Mouse (Mus musculus) stomach, embryonic 15.5 days (tissue): ENCODE results near the gene Tns2. TPM values are rescaled to one million over a fixed set of nuclear protein-coding genes. Genes with fewer than 3 reads are reported as not detected.
"Not testable (repeated sequence)": the region's sequence is repeated elsewhere in the genome, so short reads cannot be mapped to it uniquely, and the experiment has no call there.

ENCODE experiments used
- ATAC-seq: fragments of 200-750 bp; cut with Nextera tagmentation; 2 replicates; pipeline ENCODE4 v1.8.0; 2017; ENCODE audit warnings: low read depth, moderate number of reproducible peaks, moderate TSS enrichment; ENCODE audit not compliant: insufficient read depth, low FRiP score
- H3K27ac ChIP-seq: fragments of 300-500 bp; sonication (generic); 2 replicates; pipeline ENCODE4 v1.5.1; 2015; ENCODE audit warnings: mild to moderate bottlenecking, inconsistent platforms
- H3K27me3 ChIP-seq: fragments of 300-500 bp; sonication (generic); replicated peaks from 2 replicates; pipeline ENCODE4 v1.6.1; 2015; ENCODE audit warnings: inconsistent platforms
- H3K36me3 ChIP-seq: fragments of 300-500 bp; sonication (generic); 2 replicates; pipeline ENCODE4 v1.6.1; 2015; ENCODE audit warnings: inconsistent platforms
- H3K4me1 ChIP-seq: fragments of 300-500 bp; sonication (generic); 2 replicates; pipeline ENCODE4 v1.6.1; 2015; ENCODE audit warnings: inconsistent platforms
- H3K4me2 ChIP-seq: fragments of 300-500 bp; sonication (generic); 2 replicates; pipeline ENCODE4 v1.6.1; 2015; ENCODE audit warnings: mild to moderate bottlenecking, inconsistent platforms
- H3K4me3 ChIP-seq: fragments of 300-500 bp; sonication (generic); replicated peaks from 2 replicates; pipeline ENCODE4 v1.5.1; 2015; ENCODE audit warnings: inconsistent platforms
- H3K9ac ChIP-seq: fragments of 300-500 bp; sonication (generic); 2 replicates; pipeline ENCODE4 v1.6.1; 2015; ENCODE audit warnings: inconsistent platforms
- H3K9me3 ChIP-seq: fragments of 300-500 bp; sonication (generic); 2 replicates; pipeline ENCODE4 v1.6.1; 2016; ENCODE audit warnings: inconsistent platforms
- WGBS: fragments of 180-500 bp; shearing (Covaris S2); methylation state at CpG from one replicate; pipeline ENCODE4 v1.1.7; 2015; 5-methylcytosine and 5-hydroxymethylcytosine counted together
- polyA plus RNA-seq: library from polyadenylated mRNA; unstranded; fragments of >200 nt; fragmentation: Nextera tagmentation; extraction: Ambion mirVana; gene quantifications from 2 replicates; pipeline ENCODE4 v1.2.1, GENCODE M21; 2015

Tns2 gene
- polyA plus RNA-seq, 1 experiment from 2014 or later, result 34.7 TPM

GRCm38 (mm10) chr15:102150301-102151135, 50.3 kb downstream of the Tns2 start, which contains the start of gene Soat2:
Gene Soat2 (plus strand): TSS chr15:102150526.
- Histone ChIP-seq H3K9ac (no peak within 1 kb of the TSS), H3K4me3 (no peak within 1 kb of the TSS; the same call in 1 of the 2 replicates), H3K27me3 (0 out of 2 replicates have a peak, but pooled peaks cover 4% of the 10 kb centered on the region), H3K4me1 (peaks cover 12% of the 10 kb centered on the region), H3K27ac (peak within 1 kb of the TSS; percentile 26), H3K36me3 (no peaks in the 10 kb centered on the region), H3K4me2 (peak within 1 kb of the TSS; percentile 38), H3K9me3 (no peaks in the 10 kb centered on the region)
- ATAC-seq, result peak; percentile 65
- 29% methylated on average over 20 of the region's 20 CpGs for WGBS

- ATAC-seq, result no peak
- Histone ChIP-seq H3K4me2 (no peak overlapping the region), H3K36me3 (no peaks in the 10 kb centered on the region), H3K9me3 (no peaks in the 10 kb centered on the region), H3K27ac (no peak overlapping the region), H3K4me3 (no peak overlapping the region), H3K9ac (no peak overlapping the region), H3K27me3 (no peaks in the 10 kb centered on the region), H3K4me1 (peaks cover 12% of the 10 kb centered on the region)
- WGBS, result 43% methylated on average over 4 of the region's 4 CpGs
Observed at GRCm38 (mm10) chr15:102152646-102153045, 52.4 kb downstream of the Tns2 start.

- not testable (repeated sequence) for ATAC-seq, H3K9me3 ChIP-seq, H3K36me3 ChIP-seq, H3K4me2 ChIP-seq, H3K9ac ChIP-seq, H3K4me3 ChIP-seq, H3K27ac ChIP-seq, H3K27me3 ChIP-seq
- H3K4me1 ChIP-seq, result peaks cover 12% of the 10 kb centered on the region; the same call in 1 of the 2 replicates
- WGBS, result 88% methylated on average over 6 of the region's 6 CpGs
Observed at GRCm38 (mm10) chr15:102155006-102155405, 54.8 kb downstream of the Tns2 start.

GRCm38 (mm10) chr15:102156836-102157235, 56.6 kb downstream of the Tns2 start:
- Histone ChIP-seq H3K27me3 (no peaks in the 10 kb centered on the region), H3K9ac (no peak overlapping the region; the same call in 1 of the 2 replicates), H3K4me3 (no peak overlapping the region), H3K4me1 (no peaks in the 10 kb centered on the region), H3K4me2 (no peak overlapping the region), H3K9me3 (no peaks in the 10 kb centered on the region), H3K27ac (no peak overlapping the region), H3K36me3 (no peaks in the 10 kb centered on the region)
- whole genome bisulfite sequencing, result 50% methylated on average over 20 of the region's 20 CpGs
- no peak for ATAC-seq

- Histone ChIP-seq H3K36me3 (no peaks in the 10 kb centered on the region), H3K4me1 (no peaks in the 10 kb centered on the region), H3K9me3 (no peaks in the 10 kb centered on the region), H3K4me2 (no peak overlapping the region), H3K27ac (no peak overlapping the region), H3K4me3 (no peak overlapping the region), H3K27me3 (no peaks in the 10 kb centered on the region), H3K9ac (no peak overlapping the region)
- 61% methylated on average over 26 of the region's 27 CpGs for WGBS
- ATAC-seq, result no peak
Observed at GRCm38 (mm10) chr15:102160415-102161060, 60.3 kb downstream of the Tns2 start.

GRCm38 (mm10) chr15:102163900-102164693, 63.9 kb downstream of the Tns2 start:
- H3K4me2 ChIP-seq, result no peak overlapping the region
- peaks cover 8% of the 10 kb centered on the region; the same call in 1 of the 2 replicates for H3K4me1 ChIP-seq
- no peak overlapping the region for H3K27ac ChIP-seq
- WGBS, result 51% methylated on average over 3 of the region's 3 CpGs
- H3K36me3 ChIP-seq, result no peaks in the 10 kb centered on the region
- H3K9me3 ChIP-seq, result no peaks in the 10 kb centered on the region
- no peaks in the 10 kb centered on the region for H3K27me3 ChIP-seq
- ATAC-seq, result no peak
- no peak overlapping the region for H3K9ac ChIP-seq
- H3K4me3 ChIP-seq, result no peak overlapping the region

- no peaks in the 10 kb centered on the region for H3K27me3 ChIP-seq
- no peak for ATAC-seq
- peaks cover 8% of the 10 kb centered on the region; the same call in 1 of the 2 replicates for H3K4me1 ChIP-seq
- no peak overlapping the region for H3K4me2 ChIP-seq
- no peaks in the 10 kb centered on the region for H3K9me3 ChIP-seq
- H3K36me3 ChIP-seq, result no peaks in the 10 kb centered on the region
- 40% methylated on average over 6 of the region's 6 CpGs for WGBS
- no peak overlapping the region for H3K9ac ChIP-seq
- no peak overlapping the region for H3K27ac ChIP-seq
- H3K4me3 ChIP-seq, result no peak overlapping the region
Observed at GRCm38 (mm10) chr15:102165468-102166100, 65.4 kb downstream of the Tns2 start.

Other genes with a start within 250 kb of the Tns2 start
- gene Krt1, start 249.6 kb upstream of the Tns2 start, polyA plus RNA-seq, result 1.8 and 2.7 TPM in 2 replicates
- 0.06 and 0.14 TPM in 2 replicates for gene Krt77, start 230.7 kb upstream of the Tns2 start, polyA plus RNA-seq
- gene Krt76, start 207.5 kb upstream of the Tns2 start, polyA plus RNA-seq, result not detected in 2 replicates
- 390 and 937 TPM in 2 replicates for gene Krt4, start 175.7 kb upstream of the Tns2 start, polyA plus RNA-seq
- gene Krt79, start 160.1 kb upstream of the Tns2 start, polyA plus RNA-seq, result 1.2 and 1.6 TPM in 2 replicates
- 2.3 and 5.7 TPM in 2 replicates for gene Krt78, start 146.1 kb upstream of the Tns2 start, polyA plus RNA-seq
- gene Krt8, start 95.9 kb upstream of the Tns2 start, polyA plus RNA-seq, result 916 and 929 TPM in 2 replicates
- gene Krt18, start 72.2 kb upstream of the Tns2 start, polyA plus RNA-seq, result 448 and 512 TPM in 2 replicates
- gene Eif4b, start 26.6 kb upstream of the Tns2 start, polyA plus RNA-seq, result 107 and 116 TPM in 2 replicates
- gene Spryd3, start 35.8 kb downstream of the Tns2 start, polyA plus RNA-seq, result 25.0 and 25.2 TPM in 2 replicates
- gene Igfbp6, start 43.9 kb downstream of the Tns2 start, polyA plus RNA-seq, result 13.2 and 18.2 TPM in 2 replicates
- gene Soat2, start 50.1 kb downstream of the Tns2 start, polyA plus RNA-seq, result 5.9 and 6.2 TPM in 2 replicates
- 44.5 and 52.7 TPM in 2 replicates for gene Zfp740, start 102.8 kb downstream of the Tns2 start, polyA plus RNA-seq
- gene Csad, start 104.3 kb downstream of the Tns2 start, polyA plus RNA-seq, result 63.3 and 64.3 TPM in 2 replicates
- gene Itgb7, start 131.5 kb downstream of the Tns2 start, polyA plus RNA-seq, result 9.6 and 12.7 TPM in 2 replicates
- gene Rarg, start 157.1 kb downstream of the Tns2 start, polyA plus RNA-seq, result 29.8 and 33.8 TPM in 2 replicates
- gene Gm9918, start 170.2 kb downstream of the Tns2 start, polyA plus RNA-seq, result 0.27 and 0.30 TPM in 2 replicates
- 66.3 and 66.4 TPM in 2 replicates for gene Mfsd5, start 179.0 kb downstream of the Tns2 start, polyA plus RNA-seq
- 22.9 and 23.9 TPM in 2 replicates for gene Espl1, start 195.9 kb downstream of the Tns2 start, polyA plus RNA-seq
- 322 TPM in 2 replicates for gene Pfdn5, start 225.7 kb downstream of the Tns2 start, polyA plus RNA-seq
- 83.5 and 85.5 TPM in 2 replicates for gene Myg1, start 231.3 kb downstream of the Tns2 start, polyA plus RNA-seq